Mouse (Mus musculus): ENCODE measurements around the gene Chst5.

Chst5 gene

DNA sequence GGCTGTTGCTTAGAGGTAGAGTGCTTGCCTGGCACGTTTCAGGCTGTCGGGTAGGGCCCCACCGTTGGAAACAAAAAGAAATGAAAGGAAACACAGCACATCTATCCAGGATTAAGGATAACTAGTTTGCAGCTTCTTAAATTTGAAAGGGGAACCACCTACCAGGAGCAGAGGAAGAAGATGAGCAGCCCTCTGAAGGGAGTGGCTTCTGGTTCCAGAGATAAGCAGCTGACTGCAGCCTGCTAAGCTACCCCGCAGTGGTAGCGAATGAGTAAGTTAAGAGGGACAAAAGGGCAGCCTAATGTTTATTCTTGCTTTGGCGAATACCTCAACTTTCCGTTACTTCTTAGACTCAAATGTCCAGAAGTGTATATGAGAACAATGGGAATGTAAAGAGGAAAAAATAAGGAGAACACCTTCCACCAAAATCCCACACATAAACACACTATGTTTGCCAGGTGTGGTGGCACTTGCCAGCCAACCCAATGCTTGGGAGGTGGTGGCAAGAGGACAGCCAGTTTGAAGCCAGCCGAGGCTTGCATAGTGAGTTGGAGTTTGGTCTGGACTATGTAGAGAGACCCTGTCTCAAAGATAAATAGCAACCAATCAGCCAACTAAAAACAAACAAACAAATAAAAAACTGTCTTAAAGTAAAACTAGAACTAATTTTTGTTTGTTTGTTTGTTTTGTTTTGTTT, 19.5 kb upstream of the Chst5 start:
- DNase-seq = no peak

DNA sequence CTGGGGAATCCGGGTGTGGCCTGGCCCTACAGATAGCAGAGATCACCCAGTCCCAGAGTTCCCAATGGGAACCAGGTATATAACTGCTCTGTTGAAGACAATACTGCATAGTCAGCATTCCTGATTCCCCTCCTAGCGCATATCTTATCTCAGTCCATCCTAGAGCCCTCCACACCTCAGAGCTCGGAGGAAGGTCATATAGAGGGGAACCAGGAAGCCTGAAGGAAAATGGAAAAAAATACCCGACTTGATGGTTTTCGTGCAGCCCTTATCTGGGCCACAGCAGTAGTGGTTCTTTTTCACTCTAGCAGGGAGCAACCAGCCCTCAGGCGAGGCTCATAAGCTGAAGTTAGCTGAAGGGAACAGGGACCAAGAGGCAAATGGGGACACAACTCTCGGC, 14.7 kb upstream of the Chst5 start:
- DNase-seq = no peak

DNA sequence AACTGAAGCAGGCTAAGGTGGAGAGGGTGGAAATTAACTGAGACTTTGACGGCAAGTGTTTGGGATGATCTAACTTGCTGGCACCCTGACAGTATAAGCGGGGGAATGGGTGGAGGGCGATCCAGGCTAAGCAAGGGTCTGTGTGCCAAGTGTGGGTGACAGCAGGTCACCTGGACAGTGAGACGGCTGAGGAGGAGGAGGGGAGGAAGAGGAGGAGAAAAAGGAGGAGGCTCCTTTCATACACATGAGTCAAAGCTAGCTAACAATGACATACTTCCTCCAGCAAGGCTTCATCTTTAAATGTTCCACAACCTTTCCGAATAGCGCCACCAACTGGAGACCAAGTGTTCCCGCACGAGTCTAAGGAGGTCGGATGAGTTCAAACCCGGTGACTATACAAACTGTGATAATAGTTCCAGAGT, 13.1 kb upstream of the Chst5 start:
- DNase-seq = peak in 1 of 2 experiments; percentile 72

DNA sequence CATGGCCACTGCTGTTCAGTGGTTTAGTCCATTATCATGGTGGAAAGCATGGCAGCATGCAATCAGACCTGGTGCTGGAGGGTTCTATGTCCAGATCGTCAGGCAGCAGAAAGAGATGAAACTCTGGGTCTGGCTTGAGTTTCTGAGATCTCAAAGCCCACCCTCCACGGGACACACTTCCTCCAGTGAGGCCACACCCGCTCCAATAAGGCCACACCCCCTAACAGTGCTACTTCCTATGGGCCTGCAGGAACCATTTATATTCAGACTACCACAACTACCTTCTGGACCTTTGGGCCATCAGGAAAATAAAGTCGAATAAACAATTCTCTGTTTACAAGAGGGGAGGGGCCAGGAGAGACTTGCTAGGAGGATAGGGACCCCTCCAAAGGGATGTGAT, 10.7 kb upstream of the Chst5 start:
- DNase-seq = no peak

DNA sequence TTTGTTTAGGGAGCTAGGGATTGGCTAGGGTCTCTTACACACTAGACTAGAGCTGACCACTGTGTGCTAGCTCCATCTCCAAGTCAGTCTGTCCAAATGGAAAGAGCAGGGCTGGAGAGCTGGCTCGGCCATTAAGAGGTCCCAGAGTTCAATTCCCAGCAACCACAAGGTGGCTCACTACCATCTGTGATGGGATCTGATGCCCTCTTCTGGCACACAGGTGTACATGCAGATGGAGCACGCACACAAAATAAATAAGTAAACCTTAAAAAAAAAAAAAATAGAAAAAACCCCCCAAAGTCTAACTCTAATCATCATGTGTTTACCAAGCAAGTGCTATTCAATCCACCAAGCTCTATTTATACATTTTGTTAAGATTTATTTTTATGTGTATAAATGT, 9.4 kb upstream of the Chst5 start:
- no peak for DNase-seq

DNA sequence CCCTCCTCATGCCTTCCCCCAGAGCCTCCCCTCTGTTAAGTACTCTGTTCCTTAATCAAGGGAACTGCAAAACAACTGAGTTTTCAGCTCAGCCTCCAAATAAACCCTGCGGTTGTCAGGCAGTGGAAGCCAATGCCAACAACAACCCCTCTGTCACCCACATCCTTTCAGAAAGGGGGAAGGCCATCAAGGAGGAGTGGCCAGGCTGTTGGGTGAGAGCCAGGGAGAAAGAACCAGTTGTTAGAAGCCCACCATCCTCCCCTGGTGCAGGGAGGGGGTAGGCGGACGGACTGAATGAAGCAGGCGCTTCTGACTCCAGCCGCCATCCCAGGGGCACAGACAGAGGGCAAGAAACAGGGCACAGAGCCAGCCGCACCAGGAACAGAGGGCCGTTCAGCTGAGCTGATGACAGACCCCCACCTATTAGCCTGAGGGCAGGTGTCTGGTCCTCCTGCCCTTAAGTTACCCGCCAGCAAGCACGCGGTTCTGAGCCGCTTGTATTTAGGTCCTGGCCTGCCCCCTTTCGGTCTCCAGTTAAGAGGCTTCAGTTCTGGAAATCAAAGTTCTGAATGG, 2.7 kb upstream of the Chst5 start:
- peak; percentile 5 to 22 for DNase-seq

DNA sequence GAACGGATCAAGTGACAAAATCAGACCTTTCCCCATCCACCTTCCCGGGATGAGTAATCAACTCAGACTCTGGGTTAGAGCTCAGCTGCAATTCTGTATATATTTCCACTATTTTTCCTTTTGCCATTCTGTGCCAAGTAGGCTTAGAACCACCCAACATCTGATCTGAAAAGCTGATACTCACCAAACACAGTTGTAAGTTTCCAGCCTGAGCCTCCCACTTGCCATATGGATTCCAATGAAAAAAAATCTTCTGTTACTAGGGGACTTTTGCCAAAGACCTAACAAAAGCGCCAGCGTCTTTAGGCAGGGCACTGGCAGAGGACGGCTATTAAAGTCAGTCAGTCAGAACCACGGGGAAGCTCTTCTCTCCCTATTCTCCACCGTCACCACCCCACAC, 1.3 kb upstream of the Chst5 start:
- DNase-seq = no peak

DNA sequence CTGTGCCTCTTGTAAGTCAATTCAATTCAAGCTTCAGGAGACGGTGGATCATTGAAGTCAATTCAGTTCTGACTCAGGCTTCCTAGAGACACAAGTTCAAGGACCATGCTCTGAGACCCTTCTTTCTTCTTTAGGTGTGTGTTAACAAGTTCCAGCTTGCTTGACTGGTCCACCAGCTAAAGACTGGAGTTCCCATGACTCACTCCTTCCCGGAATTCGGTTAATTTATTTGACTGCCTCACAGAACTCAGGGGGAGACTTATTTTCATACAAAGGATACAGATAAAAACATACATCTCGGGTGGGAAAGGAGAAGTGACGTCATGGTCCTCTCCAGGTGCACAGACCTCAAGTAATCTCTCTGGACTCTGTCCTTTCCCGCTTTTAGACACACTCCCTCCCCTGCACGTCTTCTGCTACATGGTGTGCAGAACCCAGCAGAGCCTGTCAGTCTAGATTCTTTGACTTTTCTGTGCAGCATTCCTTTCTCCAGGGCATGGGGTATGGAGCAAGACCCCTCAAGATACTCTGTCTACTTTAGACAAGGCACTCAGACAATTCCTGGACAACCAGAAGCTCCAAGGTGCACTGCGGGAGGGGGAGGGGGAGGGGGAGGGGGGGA, 4.6 kb downstream of the Chst5 start:
- DNase-seq = no peak

DNA sequence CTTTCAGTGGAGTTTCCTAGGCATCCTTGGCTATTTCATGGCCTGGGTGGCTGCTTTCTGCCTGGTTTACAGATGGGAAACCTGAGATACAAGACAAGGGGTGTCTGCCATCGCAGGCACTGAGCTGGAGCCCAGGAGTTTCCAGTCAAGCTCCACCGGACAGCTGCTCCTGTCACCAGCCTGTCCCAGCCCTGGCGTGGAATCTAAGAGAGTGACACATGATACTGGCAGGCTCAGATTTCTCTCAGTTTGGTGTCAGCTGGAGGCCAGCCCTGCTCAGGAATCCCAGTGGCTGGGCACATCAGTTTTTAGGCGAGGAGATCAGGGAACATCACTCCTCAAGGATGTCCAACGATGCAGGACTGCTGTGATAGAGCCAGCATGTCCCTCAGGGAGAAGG, 8.2 kb downstream of the Chst5 start:
- peak in 1 of 2 experiments; percentile 26 for DNase-seq

DNA sequence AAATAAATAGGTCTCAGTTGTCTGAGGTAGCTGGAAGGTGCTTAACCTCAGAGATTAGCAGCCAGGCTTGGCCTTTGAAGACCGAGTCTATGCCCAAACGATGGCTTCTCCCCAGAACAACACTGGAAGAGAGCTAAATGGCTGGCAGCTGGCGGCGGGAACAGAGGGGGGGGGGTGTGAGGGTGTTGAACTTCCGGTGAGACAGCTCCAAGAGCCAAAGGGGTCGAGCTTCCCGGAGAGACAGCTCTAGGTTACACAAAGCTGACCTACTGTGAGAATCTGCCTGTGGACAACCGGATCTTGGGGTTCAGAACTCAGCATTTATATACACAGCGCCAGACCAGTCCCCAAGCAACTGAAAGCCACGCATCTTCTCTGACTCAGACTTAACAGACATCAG, 11.7 kb downstream of the Chst5 start:
- no peak for DNase-seq

DNA sequence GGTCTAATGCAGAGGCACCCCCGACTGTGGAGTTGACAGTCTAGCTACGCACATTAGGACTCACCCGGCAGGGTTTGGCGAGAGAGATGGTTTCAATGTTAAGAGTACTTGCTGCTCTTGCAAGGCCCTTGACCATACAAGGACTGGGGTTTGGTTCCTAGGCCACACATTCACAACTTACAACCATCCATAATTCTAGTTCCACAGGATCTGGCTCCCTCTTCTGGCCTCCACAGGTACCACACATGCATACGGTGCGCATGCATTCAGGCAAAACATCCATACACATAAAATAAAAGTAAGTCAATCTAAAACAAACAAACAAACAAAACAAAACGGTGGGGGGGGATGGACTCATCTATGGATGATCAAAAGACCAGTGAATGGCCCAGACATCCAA, 15.3 kb downstream of the Chst5 start:
- no peak for DNase-seq

DNA sequence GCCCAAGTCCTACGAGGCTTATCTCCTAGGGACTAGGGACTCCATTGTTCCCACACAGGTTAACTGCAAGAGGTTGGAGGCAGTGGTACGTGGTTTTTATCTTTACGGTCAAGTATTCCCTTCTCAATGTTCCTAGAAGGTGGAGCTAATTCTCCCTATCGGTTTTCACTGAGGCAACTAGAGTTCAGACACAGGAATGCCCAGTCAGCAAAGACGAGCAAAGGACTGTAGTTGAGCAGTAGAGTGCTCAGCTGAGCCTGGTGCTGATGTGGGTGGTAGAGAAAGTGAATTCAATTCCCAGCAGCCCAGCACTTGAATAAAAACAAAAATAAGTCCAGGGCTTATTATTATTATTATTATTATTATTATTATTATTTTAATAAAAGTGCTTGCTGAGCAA, 17.6 kb downstream of the Chst5 start:
- no peak for DNase-seq

DNA sequence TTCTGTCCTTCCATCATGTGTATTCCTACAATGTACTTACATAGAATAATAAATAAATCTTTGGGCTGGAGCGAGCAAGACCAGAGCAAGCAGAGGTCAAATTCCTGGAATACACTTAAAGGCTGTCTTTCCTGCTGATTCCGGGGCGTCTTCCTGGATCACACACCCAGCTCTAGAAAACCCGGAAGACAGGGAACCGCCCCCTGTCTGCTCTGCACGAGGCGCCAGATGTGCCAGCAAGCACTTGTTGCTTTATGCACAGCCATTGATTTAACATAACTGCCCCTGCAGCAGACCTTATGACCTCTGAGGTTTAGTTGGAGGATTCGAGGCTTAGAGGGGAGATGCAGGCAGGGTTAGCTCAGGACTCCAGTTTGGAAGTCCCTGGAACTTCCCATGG, 18.3 kb downstream of the Chst5 start:
- peak in 1 of 2 experiments; percentile 29 for DNase-seq

DNA sequence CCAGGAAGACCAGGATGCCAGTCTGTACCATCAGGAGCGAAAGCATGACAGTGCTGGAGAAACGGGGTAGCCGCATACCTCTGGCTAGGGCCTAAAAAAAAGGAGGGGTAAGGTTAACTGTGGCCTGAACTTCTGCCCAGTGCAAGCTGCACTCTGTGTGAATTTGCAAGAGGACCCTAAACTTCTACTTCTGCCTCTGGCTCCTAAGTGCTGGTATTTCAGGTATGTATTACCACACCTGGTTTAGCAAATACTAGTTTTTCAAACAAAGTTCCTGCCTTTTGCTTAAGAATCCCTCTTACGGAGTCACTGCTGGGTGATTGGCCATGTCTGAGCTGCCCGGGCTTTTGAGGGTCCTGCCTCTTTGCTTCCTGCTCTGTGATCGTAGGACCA, 19.3 kb downstream of the Chst5 start:
- no peak for DNase-seq

DNA sequence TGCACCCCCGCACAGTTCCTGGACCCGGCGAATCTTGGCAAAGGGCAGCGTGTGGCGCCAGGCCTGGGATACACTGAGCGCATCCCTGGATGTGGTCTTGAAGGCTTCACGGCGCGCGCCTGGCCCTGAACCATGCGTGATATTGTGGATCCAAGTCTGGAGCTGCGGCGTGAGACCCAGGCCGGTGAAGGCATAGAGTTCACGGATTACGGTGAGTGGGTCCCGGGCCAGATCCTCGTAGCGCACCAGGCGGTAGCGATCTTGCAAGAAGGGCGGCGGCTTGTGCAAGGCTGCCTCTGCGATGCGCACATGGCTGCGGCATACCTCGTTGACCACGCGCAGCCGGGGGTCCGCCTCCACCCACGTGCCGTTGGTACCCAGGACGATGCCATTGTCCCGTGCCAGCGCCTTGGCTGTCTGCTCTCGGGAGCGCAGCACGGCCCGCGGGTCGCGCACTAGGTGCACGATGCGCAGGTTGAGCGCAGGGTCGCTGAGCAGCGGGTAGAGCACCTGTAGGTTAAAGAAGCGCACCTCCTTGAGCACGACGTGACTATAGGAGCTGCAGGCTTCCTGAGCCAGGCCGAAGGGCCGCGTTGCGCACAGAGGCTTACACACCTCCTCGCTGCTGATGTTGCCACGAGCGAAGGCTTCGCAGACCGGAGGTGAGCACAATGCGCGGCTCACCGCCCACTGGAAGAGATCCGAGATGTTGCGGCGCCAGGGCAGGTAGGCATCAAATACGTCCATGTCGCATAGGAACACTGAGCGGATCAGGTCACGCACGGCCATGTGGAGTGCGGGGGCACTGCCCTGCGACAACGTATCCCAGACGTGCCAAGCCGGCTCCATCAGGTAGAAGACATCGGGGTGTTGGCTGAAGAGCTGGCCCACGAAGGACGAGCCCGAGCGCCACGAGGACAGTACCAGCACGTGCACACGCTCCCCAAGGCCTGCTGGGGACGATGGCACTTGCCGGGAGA, 20.0 kb downstream of the Chst5 start:
- DNase-seq = peak in 1 of 2 experiments; percentile 30

DNA sequence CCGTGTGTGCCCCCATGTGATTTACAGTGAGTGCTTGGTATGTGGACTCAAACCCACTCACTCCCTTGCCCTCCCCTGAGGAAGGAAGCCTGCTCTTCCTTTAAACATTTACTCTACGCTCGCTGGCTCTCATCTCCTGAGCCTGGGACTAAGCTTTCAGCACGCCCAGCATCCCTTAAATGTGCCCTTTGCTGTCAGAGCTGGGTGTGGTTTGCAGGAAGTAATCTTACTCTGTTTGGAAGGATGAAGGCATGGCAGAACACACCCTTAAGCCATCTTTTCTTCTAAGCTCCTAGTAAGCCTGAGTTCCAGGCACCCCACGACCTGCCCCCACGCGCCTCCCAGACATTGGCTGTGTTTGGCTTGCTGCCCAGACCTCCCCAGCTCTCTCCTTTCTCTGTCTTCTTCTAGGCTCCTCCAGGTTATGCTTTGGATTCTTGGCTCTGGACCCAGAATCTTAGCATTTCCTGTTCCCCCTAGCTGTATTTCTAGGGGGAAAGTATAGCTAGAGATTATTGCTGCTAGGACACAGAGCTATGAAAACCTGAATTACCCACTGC, 22.1 kb downstream of the Chst5 start:
- peak; percentile 26 to 46 for DNase-seq

DNA sequence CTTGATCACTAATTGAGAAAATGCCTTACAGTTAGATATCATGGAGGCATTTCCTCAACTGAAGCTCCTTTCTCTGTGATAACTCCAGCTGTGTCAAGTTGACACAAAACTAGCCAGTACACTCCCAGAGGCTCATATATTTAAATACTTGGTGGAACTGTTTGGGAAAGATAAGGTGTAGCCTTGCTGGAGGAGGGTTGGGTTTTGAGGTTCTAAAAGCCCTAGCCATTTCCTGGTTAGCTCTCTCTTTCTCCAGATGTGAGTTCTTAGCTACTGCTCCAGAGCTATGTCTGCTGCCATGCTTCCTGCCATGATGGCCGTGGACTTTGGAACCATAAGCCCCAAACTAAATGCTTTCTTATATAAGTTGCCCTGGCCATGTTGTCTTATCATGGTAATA, 22.8 kb downstream of the Chst5 start:
- DNase-seq = no peak

DNA sequence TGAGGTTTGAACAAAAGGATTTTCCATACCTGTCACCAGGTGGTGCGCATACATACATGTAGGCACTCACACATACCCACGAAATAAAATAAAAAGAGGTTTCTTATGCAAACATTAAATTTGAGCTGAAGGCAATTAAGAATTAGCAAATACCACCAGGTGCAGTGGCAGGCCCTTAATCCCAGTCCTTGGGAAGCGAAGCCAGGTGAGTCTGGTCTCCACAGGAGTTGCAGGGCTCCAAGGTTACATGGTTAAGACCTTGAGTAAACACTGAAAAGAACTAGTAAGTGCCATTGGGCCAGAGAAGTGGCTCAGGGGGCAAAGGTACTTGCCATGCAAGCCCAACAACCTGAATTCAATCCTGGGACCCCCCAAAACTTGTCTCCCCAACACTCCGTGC, 26.6 kb downstream of the Chst5 start:
- DNase-seq = no peak

DNA sequence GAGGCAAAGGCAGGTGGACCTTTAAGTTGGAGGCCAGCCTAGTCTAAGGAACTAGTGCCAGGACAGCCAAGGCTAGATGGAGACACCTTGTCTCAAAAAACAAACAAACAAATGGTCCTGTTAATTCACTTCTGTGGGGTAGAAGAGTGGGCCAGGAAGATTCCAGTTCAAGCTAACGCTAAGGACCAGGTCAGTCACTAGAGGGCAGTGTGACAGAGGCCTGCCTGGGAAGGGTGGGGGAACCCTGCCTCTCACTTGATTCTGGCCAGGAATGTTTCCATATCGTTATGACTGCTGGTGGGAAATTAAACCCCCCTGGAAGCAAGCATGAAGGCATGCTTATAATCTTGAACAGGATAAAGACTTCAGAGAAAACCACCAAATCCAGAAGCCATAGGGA, 28.7 kb downstream of the Chst5 start:
- DNase-seq = peak in 1 of 2 experiments; percentile 67

DNA sequence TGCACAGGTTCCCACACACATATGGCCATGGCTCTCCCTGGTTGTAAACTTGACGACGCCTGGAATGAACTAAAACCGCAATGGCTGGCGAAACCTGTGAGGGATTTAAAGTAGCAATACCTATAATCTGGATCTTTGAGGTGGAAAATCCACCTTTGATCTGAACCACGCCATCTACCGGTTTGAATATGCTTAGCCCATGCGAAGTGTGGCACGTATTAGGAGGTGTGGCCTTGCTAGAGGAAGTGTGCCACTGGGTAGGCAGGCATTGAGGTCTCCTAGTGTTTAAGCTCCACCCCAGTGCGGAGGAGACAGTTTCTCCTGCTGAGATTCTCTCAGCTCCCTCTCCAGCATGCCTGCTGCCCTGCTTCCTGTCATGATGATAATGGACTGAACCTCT, 32.5 kb downstream of the Chst5 start:
- DNase-seq = no peak

DNA sequence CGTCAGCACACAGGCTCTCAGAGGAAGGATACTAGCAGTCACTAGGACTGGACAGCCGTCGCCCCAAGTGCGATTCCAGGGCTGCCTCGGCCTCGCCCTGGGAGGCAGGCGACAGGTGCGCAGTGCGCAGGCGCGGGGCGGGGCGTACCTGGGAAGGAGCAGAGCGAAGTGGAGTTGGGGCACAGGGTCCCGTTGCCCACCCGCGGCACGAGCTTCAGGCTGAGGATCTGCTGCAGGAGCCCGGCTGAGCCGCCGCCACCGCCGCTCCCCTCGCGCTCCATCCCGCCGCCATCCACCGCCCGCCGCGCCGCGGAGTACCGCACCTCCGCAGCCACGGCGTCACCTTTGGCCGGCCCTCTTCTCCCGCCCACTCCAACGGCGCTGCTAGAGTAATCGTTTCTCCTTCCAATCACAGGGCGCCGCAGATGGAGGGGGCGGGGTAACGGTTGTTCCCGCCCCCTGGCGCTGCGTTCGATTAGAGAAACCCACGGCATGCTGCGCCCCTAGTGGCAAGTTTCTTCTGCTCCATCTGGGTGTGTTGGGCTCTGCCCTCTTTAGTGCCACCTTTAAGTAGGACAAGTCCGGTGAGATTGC, 33.8 kb downstream of the Chst5 start, which contains the start of gene Tmem170:
Tmem170 (minus strand) TSS at position 396 of the 594 bp plus-strand sequence.
- peak; percentile 98 for DNase-seq

DNA sequence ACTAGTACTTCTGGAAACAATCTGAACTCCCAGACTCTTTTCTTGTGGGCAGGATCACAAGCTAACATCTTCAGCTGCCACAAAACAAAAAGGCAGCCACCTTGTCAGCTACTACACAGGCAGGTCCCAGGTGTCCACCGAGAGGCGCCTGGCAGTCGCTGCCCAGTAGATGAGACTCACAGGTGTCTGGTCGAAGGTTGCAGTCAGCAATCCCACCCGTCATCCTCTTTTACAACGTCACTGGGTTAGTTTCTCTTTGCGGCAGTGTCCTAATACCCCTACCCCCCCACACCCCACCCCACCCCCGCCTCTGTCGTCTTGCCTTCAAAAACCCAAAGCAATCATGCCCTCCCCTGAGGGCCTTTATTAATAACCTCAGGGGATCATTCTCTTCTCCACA, 34.5 kb downstream of the Chst5 start:
- no peak for DNase-seq

Measured in lung, postnatal 4 days (tissue).